Mouse (Mus musculus) heart, embryonic 13.5 days (tissue): ENCODE measurements around the gene Ccdc89. TPM values are rescaled to one million over a fixed set of nuclear protein-coding genes. Genes with fewer than 3 reads are reported as not detected.

Experiments used
- ATAC-seq: fragments of 200-750 bp; cut with Nextera tagmentation; 2 replicates; pipeline ENCODE4 v1.8.0; 2017; ENCODE audit warnings: moderate TSS enrichment; ENCODE audit not compliant: insufficient number of reproducible peaks, low FRiP score, low TSS enrichment; ENCODE audit errors: extremely low read depth
- H3K27ac ChIP-seq: fragments of 300-500 bp; sonication (generic); replicated peaks from 2 replicates; pipeline ENCODE4 v1.5.1; 2015; ENCODE audit warnings: moderate library complexity, mild to moderate bottlenecking, inconsistent platforms
- H3K27me3 ChIP-seq: fragments of 300-500 bp; sonication (generic); replicated peaks from 2 replicates; pipeline ENCODE4 v1.6.1; 2015; ENCODE audit warnings: mild to moderate bottlenecking, inconsistent platforms
- H3K36me3 ChIP-seq: fragments of 300-500 bp; sonication (generic); 2 replicates; pipeline ENCODE4 v1.6.1; 2015; ENCODE audit warnings: mild to moderate bottlenecking, inconsistent platforms
- H3K4me1 ChIP-seq: fragments of 300-500 bp; sonication (generic); 2 replicates; pipeline ENCODE4 v1.6.1; 2015; ENCODE audit warnings: inconsistent platforms
- H3K4me2 ChIP-seq: fragments of 300-500 bp; sonication (generic); 2 replicates; pipeline ENCODE4 v1.6.1; 2015; ENCODE audit warnings: inconsistent platforms, mild to moderate bottlenecking, moderate library complexity
- H3K4me3 ChIP-seq: fragments of 300-500 bp; sonication (generic); 2 replicates; pipeline ENCODE4 v1.5.1; 2015; ENCODE audit warnings: moderate library complexity, mild to moderate bottlenecking, inconsistent platforms
- H3K9ac ChIP-seq: fragments of 300-500 bp; sonication (generic); 2 replicates; pipeline ENCODE4 v1.6.1; 2015; ENCODE audit warnings: inconsistent platforms, mild to moderate bottlenecking, moderate library complexity
- H3K9me3 ChIP-seq: fragments of 300-500 bp; sonication (generic); 2 replicates; pipeline ENCODE4 v1.6.1; 2016; ENCODE audit warnings: inconsistent platforms
- whole genome bisulfite sequencing: fragments of 180-500 bp; shearing (Covaris S2); methylation state at CpG from one replicate; pipeline ENCODE4 v1.1.7; 2015; ENCODE audit warnings: mixed read lengths; 5-methylcytosine and 5-hydroxymethylcytosine counted together
- polyA plus RNA-seq: library from polyadenylated mRNA; unstranded; fragments of >200 nt; fragmentation: Nextera tagmentation; extraction: Ambion mirVana; gene quantifications from 2 replicates; pipeline ENCODE4 v1.2.1, GENCODE M21; 2015

Ccdc89 gene
- 0.72 and 1.0 TPM in 2 replicates for polyA plus RNA-seq

DNA sequence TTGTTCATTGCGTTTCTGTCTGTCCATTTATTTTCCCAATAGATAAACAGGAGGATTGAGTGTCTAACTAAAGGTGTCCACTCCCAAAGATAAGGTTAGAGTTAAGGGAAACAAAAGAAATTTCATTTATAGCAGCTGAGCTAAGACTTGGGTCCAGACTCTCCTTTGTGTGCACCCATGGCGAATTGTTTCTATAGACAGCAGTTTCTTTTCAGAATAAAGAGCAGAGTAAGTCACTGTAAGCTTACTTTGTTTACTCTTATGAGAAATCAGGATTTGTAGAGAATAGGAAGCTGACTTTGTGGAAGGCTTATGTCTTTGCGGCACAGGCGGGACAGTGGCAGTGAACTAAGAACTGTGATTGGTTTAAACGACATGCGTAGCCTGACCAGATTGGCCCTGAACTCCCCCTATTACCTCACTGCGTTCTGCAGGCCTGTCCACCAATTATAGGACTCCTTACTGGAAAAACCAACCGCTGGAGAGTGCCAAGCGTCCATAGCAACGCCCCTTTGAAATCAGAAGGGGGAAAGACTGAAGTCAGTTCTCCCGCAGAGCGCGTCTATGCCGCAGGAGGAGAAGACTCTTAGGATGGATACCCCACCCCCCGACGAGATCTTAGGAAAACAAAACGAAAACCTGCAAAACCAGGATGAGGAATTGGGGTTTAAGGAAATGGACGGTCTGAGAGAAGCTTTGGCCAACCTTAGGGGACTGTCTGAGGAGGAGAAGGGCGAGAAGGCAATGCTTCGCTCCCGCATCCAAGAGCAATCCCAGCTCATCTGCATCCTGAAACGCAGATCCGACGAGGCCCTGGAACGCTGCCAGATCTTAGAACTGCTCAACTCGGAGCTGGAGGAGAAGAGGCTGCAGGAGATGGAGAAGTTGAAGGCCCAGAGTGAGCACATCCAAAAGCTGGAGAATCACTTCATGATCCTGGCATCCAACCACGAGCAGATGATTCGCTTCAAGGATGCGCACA lies at the start of gene Ccdc89:
TSS of gene Ccdc89 (plus strand) at position 558 of the 982 bp plus-strand sequence.
- no peaks in the 10 kb centered on the region for H3K27me3 ChIP-seq
- no peak within 1 kb of the TSS for H3K27ac ChIP-seq
- H3K9me3 ChIP-seq: no peaks in the 10 kb centered on the region
- H3K36me3 ChIP-seq: no peaks in the 10 kb centered on the region
- peaks cover 8% of the 10 kb centered on the region for H3K4me1 ChIP-seq
- peak; percentile 99 for ATAC-seq
- 13% methylated on average over 29 of the region's 29 CpGs for WGBS
- peak within 1 kb of the TSS; percentile 75 for H3K9ac ChIP-seq
- peak within 1 kb of the TSS; percentile 76 for H3K4me2 ChIP-seq
- H3K4me3 ChIP-seq: peak within 1 kb of the TSS; percentile 50

- ATAC-seq: no peak
- Histone ChIP-seq H3K9me3 (no peaks in the 10 kb centered on the region), H3K4me1 (peaks cover 41% of the 10 kb centered on the region), H3K36me3 (no peaks in the 10 kb centered on the region), H3K4me2 (no peak overlapping the region), H3K27ac (no peak overlapping the region; the same call in 1 of the 2 replicates), H3K4me3 (no peak overlapping the region), H3K9ac (no peak overlapping the region), H3K27me3 (no peaks in the 10 kb centered on the region)
- WGBS: 84% methylated on average over 2 of the region's 2 CpGs
These were observed 42.0 kb upstream of the Ccdc89 start for GRCm38 (mm10) chr7:90384411-90384810.

- Histone ChIP-seq H3K36me3 (no peaks in the 10 kb centered on the region), H3K4me1 (peaks cover 43% of the 10 kb centered on the region), H3K27ac (peak overlapping the region; percentile 75), H3K9ac (0 out of 2 replicates have a peak overlapping the region, but pooled peaks have one; percentile 19), H3K9me3 (no peaks in the 10 kb centered on the region), H3K4me2 (peak overlapping the region; percentile 55), H3K27me3 (no peaks in the 10 kb centered on the region), H3K4me3 (peak overlapping the region; percentile 26)
- no peak for ATAC-seq
- 10% methylated on average over 8 of the region's 8 CpGs for WGBS
These were observed 39.4 kb upstream of the Ccdc89 start for GRCm38 (mm10) chr7:90386885-90387459.

- H3K9ac ChIP-seq: no peak overlapping the region
- H3K36me3 ChIP-seq: no peaks in the 10 kb centered on the region
- no peaks in the 10 kb centered on the region for H3K27me3 ChIP-seq
- peak overlapping the region; percentile 56 for H3K27ac ChIP-seq
- peaks cover 32% of the 10 kb centered on the region for H3K4me1 ChIP-seq
- no peak for ATAC-seq
- H3K4me3 ChIP-seq: no peak overlapping the region
- no peak overlapping the region for H3K4me2 ChIP-seq
- no peaks in the 10 kb centered on the region for H3K9me3 ChIP-seq
- WGBS: 30% methylated on average over 3 of the region's 3 CpGs
These were observed 36.6 kb upstream of the Ccdc89 start for GRCm38 (mm10) chr7:90389765-90390164.

GRCm38 (mm10) chr7:90395073-90395472 lies 31.3 kb upstream of the Ccdc89 start:
- H3K27ac ChIP-seq: 0 out of 2 replicates have a peak overlapping the region, but pooled peaks have one; percentile 39
- 21% methylated on average over 4 of the region's 4 CpGs for WGBS
- peaks cover 20% of the 10 kb centered on the region for H3K4me1 ChIP-seq
- no peak overlapping the region for H3K9ac ChIP-seq
- H3K27me3 ChIP-seq: no peaks in the 10 kb centered on the region
- H3K9me3 ChIP-seq: no peaks in the 10 kb centered on the region
- H3K36me3 ChIP-seq: no peaks in the 10 kb centered on the region
- no peak overlapping the region for H3K4me3 ChIP-seq
- H3K4me2 ChIP-seq: no peak overlapping the region
- no peak for ATAC-seq

DNA sequence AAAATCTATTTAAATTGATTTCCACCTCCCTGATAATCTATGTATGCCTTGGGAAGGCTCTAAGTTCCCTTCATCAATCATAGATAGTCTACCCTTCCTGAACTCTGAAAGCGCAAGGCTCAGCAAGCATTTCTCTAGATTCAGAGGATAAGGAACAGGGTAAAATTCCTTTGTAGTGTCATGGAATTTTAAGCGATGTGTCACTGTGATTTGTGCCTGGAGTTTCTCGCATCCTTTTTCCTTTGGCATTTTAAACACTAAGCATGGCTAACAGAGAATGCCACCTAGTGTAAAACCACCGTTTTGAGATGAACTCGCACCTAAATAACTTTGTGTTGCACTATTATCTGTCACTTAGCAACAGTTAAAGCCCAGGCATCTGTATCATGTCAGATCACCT lies 30.4 kb upstream of the Ccdc89 start:
- Histone ChIP-seq H3K9me3 (no peaks in the 10 kb centered on the region), H3K9ac (no peak overlapping the region), H3K27me3 (no peaks in the 10 kb centered on the region), H3K4me3 (no peak overlapping the region), H3K27ac (peak overlapping the region; percentile 2; the same call in 1 of the 2 replicates), H3K4me1 (peaks cover 20% of the 10 kb centered on the region), H3K4me2 (peak overlapping the region; percentile 36; the same call in 1 of the 2 replicates), H3K36me3 (no peaks in the 10 kb centered on the region)
- ATAC-seq: no peak
- 39% methylated on average over 5 of the region's 5 CpGs for WGBS

DNA sequence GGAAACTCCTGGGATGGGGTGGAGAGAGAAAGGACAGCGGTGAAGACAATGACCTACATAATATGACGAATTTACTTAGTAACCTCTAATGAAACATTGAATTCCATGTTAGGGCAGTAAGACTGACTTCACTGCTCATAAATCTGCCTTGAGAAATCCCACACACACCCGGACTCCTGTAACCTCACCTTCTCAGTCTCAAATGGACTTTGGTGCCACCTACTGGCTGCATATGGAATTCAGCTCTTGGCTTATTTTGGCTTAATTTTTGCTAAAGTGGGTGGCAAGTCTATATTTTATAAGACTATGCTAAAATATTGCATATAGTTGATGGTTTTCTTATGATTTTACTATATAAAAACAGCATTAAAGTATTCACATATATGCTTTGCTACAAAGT lies 16.4 kb upstream of the Ccdc89 start:
- H3K27ac ChIP-seq: no peak overlapping the region
- no peaks in the 10 kb centered on the region for H3K27me3 ChIP-seq
- no peak overlapping the region for H3K4me3 ChIP-seq
- H3K4me1 ChIP-seq: no peaks in the 10 kb centered on the region
- ATAC-seq: no peak
- H3K9ac ChIP-seq: no peak overlapping the region
- H3K9me3 ChIP-seq: no peaks in the 10 kb centered on the region
- WGBS: 43% methylated on average over 3 of the region's 3 CpGs
- peaks cover 7% of the 10 kb centered on the region for H3K36me3 ChIP-seq
- no peak overlapping the region for H3K4me2 ChIP-seq

GRCm38 (mm10) chr7:90427006-90427405 lies 629 bp downstream of the Ccdc89 start:
- peak overlapping the region; percentile 76 for H3K4me2 ChIP-seq
- no peaks in the 10 kb centered on the region for H3K36me3 ChIP-seq
- H3K4me3 ChIP-seq: peak overlapping the region; percentile 50
- H3K4me1 ChIP-seq: peaks cover 8% of the 10 kb centered on the region
- H3K27me3 ChIP-seq: no peaks in the 10 kb centered on the region
- no peaks in the 10 kb centered on the region for H3K9me3 ChIP-seq
- no peak for ATAC-seq
- WGBS: 42% methylated on average over 9 of the region's 9 CpGs
- peak overlapping the region; percentile 74 for H3K9ac ChIP-seq
- H3K27ac ChIP-seq: no peak overlapping the region

GRCm38 (mm10) chr7:90432221-90432620 lies 5.8 kb downstream of the Ccdc89 start:
- no peak overlapping the region for H3K27ac ChIP-seq
- no peak for ATAC-seq
- H3K36me3 ChIP-seq: no peaks in the 10 kb centered on the region

DNA sequence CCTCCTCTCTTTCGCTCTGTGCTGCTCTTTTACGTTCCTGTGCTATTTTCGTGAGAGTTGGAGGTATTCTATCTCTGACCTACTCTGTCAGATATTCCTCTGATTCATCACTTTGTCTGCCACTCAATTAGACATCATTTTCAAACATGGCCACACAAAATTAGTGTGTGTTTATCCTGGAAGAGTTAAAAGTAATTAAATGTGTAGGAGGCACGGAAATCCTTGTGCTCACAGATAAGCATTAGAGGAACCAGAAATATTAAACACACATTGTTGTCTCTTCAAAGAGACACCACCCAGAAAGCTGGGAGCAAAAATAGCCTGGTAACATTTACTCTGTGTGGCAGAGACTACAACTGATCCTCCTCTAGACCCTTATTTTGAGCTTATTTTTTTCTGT lies 13.7 kb downstream of the Ccdc89 start:
- Histone ChIP-seq H3K27ac (no peak overlapping the region), H3K4me3 (no peak overlapping the region), H3K9ac (no peak overlapping the region), H3K27me3 (no peaks in the 10 kb centered on the region), H3K9me3 (no peaks in the 10 kb centered on the region), H3K36me3 (no peaks in the 10 kb centered on the region), H3K4me2 (no peak overlapping the region), H3K4me1 (no peaks in the 10 kb centered on the region)
- 78% methylated on average over 4 of the region's 4 CpGs for WGBS
- ATAC-seq: no peak

More at GRCm38 (mm10) chr7:90432221-90432620, 5.8 kb downstream of the Ccdc89 start:
- H3K9ac ChIP-seq: no peak overlapping the region
- H3K4me2 ChIP-seq: no peak overlapping the region
- no peaks in the 10 kb centered on the region for H3K9me3 ChIP-seq
- no peaks in the 10 kb centered on the region for H3K27me3 ChIP-seq
- no peak overlapping the region for H3K4me3 ChIP-seq
- H3K4me1 ChIP-seq: peaks cover under 1% of the 10 kb centered on the region; the same call in 1 of the 2 replicates

DNA sequence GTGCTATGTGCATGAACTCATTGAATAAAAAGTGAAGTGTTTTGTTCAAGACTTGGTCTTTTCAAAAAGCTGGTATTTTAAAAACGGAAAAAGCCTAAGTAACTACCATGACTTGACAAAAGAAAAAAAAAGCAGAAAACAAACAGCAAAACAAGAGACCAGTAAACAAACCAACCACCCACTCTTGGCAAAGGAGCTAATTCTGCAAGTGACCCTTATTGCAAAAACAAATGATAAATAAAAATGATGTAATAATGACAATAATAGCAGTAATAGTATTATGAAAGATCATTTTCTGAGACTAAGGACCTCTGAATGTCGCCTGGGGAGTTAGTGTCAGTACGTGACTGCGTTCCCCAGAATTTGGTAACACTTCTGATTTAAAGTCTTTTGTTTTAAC lies 15.7 kb downstream of the Ccdc89 start:
- H3K4me2 ChIP-seq: peak overlapping the region; percentile 79
- ATAC-seq: no peak

More for the DNA sequence above, 15.7 kb downstream of the Ccdc89 start:
- H3K4me1 ChIP-seq: peaks cover 7% of the 10 kb centered on the region
- H3K9ac ChIP-seq: peak overlapping the region; percentile 100
- 10% methylated on average over 4 of the region's 4 CpGs for WGBS
- no peaks in the 10 kb centered on the region for H3K9me3 ChIP-seq
- H3K36me3 ChIP-seq: peaks cover 1% of the 10 kb centered on the region; the same call in 1 of the 2 replicates
- no peaks in the 10 kb centered on the region for H3K27me3 ChIP-seq
- H3K27ac ChIP-seq: peak overlapping the region; percentile 99; the same call in 1 of the 2 replicates
- H3K4me3 ChIP-seq: peak overlapping the region; percentile 100
